Mouse (Mus musculus): ENCODE data around the gene Hmgcl. TPM values are rescaled to one million over a fixed set of nuclear protein-coding genes. Genes with fewer than 3 reads are reported as not detected.

Gene Hmgcl
- polyA plus RNA-seq, 1 experiment from 2014 or later = 71.7 TPM

- WGBS = 84% methylated on average over 4 of the region's 4 CpGs
- Histone ChIP-seq H3K27ac (ENCODE audit: low read depth) (no peak overlapping the region), H3K9ac (no peak overlapping the region), H3K36me3 (ENCODE audit: insufficient read depth) (peaks cover 82% of the 10 kb centered on the region), H3K4me1 (ENCODE audit: insufficient read depth) (no peaks in the 10 kb centered on the region), H3K4me3 (ENCODE audit: low read depth, low read length) (no peak overlapping the region), H3K4me2 (no peak overlapping the region), H3K9me3 (ENCODE audit: low read depth, low read length) (no peaks in the 10 kb centered on the region), H3K27me3 (ENCODE audit: insufficient read depth, low read length) (no peaks in the 10 kb centered on the region)
- DNase-seq (no peak), ATAC-seq (ENCODE audit: insufficient read depth) (no peak)
- TF ChIP-seq CTCF (IDR thresholded peaks at IDR 0.05; ENCODE audit: low read depth) = no peak
Observed at GRCm38 (mm10) chr4:136010586-136010985, 64.3 kb downstream of the Hmgcl start.

Other genes starting within 250 kb of the Hmgcl start
- gene Il22ra1, start 218.3 kb upstream of the Hmgcl start, polyA plus RNA-seq (2014; fragmentation: Nextera tagmentation; extraction: Ambion mirVana) = 0.12 TPM in 1 of 2 replicates, not detected in the other
- gene Myom3, start 186.7 kb upstream of the Hmgcl start, polyA plus RNA-seq (2014; fragmentation: Nextera tagmentation; extraction: Ambion mirVana) = not detected in 2 replicates
- gene Srsf10, start 90.7 kb upstream of the Hmgcl start, polyA plus RNA-seq (2014; fragmentation: Nextera tagmentation; extraction: Ambion mirVana) = 322 and 336 TPM in 2 replicates
- gene Pnrc2, start 72.6 kb upstream of the Hmgcl start, polyA plus RNA-seq (2014; fragmentation: Nextera tagmentation; extraction: Ambion mirVana) = 191 and 206 TPM in 2 replicates
- gene Cnr2, start 51.1 kb upstream of the Hmgcl start, polyA plus RNA-seq (2014; fragmentation: Nextera tagmentation; extraction: Ambion mirVana) = 0.71 and 0.73 TPM in 2 replicates
- gene Fuca1, start 25.7 kb upstream of the Hmgcl start, polyA plus RNA-seq (2014; fragmentation: Nextera tagmentation; extraction: Ambion mirVana) = 65.1 and 72.7 TPM in 2 replicates
- 27.0 and 30.3 TPM in 2 replicates for gene Gale, start 17.3 kb downstream of the Hmgcl start, polyA plus RNA-seq (2014; fragmentation: Nextera tagmentation; extraction: Ambion mirVana)
- 117 and 132 TPM in 2 replicates for gene Lypla2, start 26.2 kb downstream of the Hmgcl start, polyA plus RNA-seq (2014; fragmentation: Nextera tagmentation; extraction: Ambion mirVana)
- 54.6 and 61.5 TPM in 2 replicates for gene Pithd1, start 40.8 kb downstream of the Hmgcl start, polyA plus RNA-seq (2014; fragmentation: Nextera tagmentation; extraction: Ambion mirVana)
- gene Eloa, start 75.3 kb downstream of the Hmgcl start, polyA plus RNA-seq (2014; fragmentation: Nextera tagmentation; extraction: Ambion mirVana) = 41.8 and 42.5 TPM in 2 replicates
- 548 and 564 TPM in 2 replicates for gene Rpl11, start 107.0 kb downstream of the Hmgcl start, polyA plus RNA-seq (2014; fragmentation: Nextera tagmentation; extraction: Ambion mirVana)
- 469 and 477 TPM in 2 replicates for gene Id3, start 197.0 kb downstream of the Hmgcl start, polyA plus RNA-seq (2014; fragmentation: Nextera tagmentation; extraction: Ambion mirVana)
- gene E2f2, start 225.9 kb downstream of the Hmgcl start, polyA plus RNA-seq (2014; fragmentation: Nextera tagmentation; extraction: Ambion mirVana) = 5.5 and 6.5 TPM in 2 replicates